Mouse (Mus musculus) neural tube, embryonic 14.5 days (tissue): Measurements from ENCODE around the gene Mettl14. TPM values are rescaled to one million over a fixed set of nuclear protein-coding genes. Genes with fewer than 3 reads are reported as not detected.

Experiments
- ATAC-seq: fragments of 200-750 bp; cut with Nextera tagmentation; 2 replicates; pipeline ENCODE4 v1.8.0; 2017; ENCODE audit warnings: low read depth, mild to moderate bottlenecking, moderate TSS enrichment, moderate library complexity
- H3K27ac ChIP-seq: fragments of 300-500 bp; sonication (generic); 2 replicates; pipeline ENCODE4 v1.5.1; 2014; ENCODE audit warnings: low read depth, mild to moderate bottlenecking, control low read depth, low read length, moderate library complexity, mixed read lengths
- H3K27me3 ChIP-seq: fragments of 300-500 bp; sonication (generic); 2 replicates; pipeline ENCODE4 v1.6.1; 2014; ENCODE audit warnings: low read length; ENCODE audit not compliant: control insufficient read depth, insufficient read depth
- H3K36me3 ChIP-seq: fragments of 300-500 bp; sonication (generic); 2 replicates; pipeline ENCODE4 v1.6.1; 2014; ENCODE audit warnings: low read length, mixed read lengths; ENCODE audit not compliant: control insufficient read depth, insufficient read depth
- H3K4me1 ChIP-seq: fragments of 300-500 bp; sonication (generic); 2 replicates; pipeline ENCODE4 v1.6.1; 2014; ENCODE audit warnings: low read length; ENCODE audit not compliant: control insufficient read depth, insufficient read depth
- H3K4me2 ChIP-seq: fragments of 300-500 bp; sonication (generic); 2 replicates; pipeline ENCODE4 v1.6.1; 2014; ENCODE audit warnings: mild to moderate bottlenecking, low read depth, low read length, control low read depth
- H3K4me3 ChIP-seq: fragments of 300-500 bp; sonication (generic); 2 replicates; pipeline ENCODE4 v1.5.1; 2014; ENCODE audit warnings: low read depth, low read length, control low read depth, mixed read lengths
- H3K9ac ChIP-seq: fragments of 300-500 bp; sonication (generic); replicated peaks from 2 replicates; pipeline ENCODE4 v1.6.1; 2014; ENCODE audit warnings: low read depth, mild to moderate bottlenecking, control low read depth, low read length, mixed read lengths
- H3K9me3 ChIP-seq: fragments of 300-500 bp; sonication (generic); 2 replicates; pipeline ENCODE4 v1.6.1; 2016; ENCODE audit warnings: low read length; ENCODE audit not compliant: control insufficient read depth
- WGBS: fragments of 180-500 bp; shearing (Covaris S2); extraction: QIAGEN DNeasy Blood & Tissue Kit; methylation state at CpG from one replicate; pipeline ENCODE4 v1.1.7; 2014; 5-methylcytosine and 5-hydroxymethylcytosine counted together
- polyA plus RNA-seq: library from polyadenylated mRNA; unstranded; fragments of >200 nt; fragmentation: Nextera tagmentation; extraction: Ambion mirVana; gene quantifications from 2 replicates; pipeline ENCODE4 v1.2.1, GENCODE M21; 2014

Mettl14 gene
- polyA plus RNA-seq, 1 experiment from 2014 or later, result 16.6 TPM

DNA sequence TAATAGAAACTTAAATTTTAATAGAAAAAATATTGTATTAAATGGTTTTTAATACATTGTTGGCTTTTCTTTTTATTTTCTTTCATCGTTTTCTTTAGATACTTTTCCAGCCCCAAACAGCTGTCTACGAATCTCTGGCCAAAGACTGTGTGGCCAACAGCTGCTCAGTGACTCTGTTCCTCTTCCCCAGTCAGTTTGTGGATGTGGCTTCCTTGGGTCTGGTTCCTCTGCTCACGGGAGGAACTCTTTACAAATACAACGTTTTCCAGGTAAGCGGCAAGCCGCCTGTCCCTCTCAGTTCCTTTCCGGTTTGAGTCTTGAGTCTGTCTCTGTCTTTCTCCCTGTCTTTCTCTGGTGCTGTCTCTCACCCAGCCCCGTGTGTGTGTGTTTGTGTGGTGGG is 35.3 kb downstream of the Mettl14 start:
- H3K4me2 ChIP-seq, result no peak overlapping the region
- H3K4me1 ChIP-seq, result no peaks in the 10 kb centered on the region
- no peaks in the 10 kb centered on the region for H3K36me3 ChIP-seq
- no peaks in the 10 kb centered on the region for H3K9me3 ChIP-seq
- no peak overlapping the region for H3K27ac ChIP-seq
- no peak for ATAC-seq
- no peak overlapping the region for H3K9ac ChIP-seq
- WGBS, result 93% methylated on average over 8 of the region's 8 CpGs
- H3K4me3 ChIP-seq, result no peak overlapping the region
- no peaks in the 10 kb centered on the region for H3K27me3 ChIP-seq

DNA sequence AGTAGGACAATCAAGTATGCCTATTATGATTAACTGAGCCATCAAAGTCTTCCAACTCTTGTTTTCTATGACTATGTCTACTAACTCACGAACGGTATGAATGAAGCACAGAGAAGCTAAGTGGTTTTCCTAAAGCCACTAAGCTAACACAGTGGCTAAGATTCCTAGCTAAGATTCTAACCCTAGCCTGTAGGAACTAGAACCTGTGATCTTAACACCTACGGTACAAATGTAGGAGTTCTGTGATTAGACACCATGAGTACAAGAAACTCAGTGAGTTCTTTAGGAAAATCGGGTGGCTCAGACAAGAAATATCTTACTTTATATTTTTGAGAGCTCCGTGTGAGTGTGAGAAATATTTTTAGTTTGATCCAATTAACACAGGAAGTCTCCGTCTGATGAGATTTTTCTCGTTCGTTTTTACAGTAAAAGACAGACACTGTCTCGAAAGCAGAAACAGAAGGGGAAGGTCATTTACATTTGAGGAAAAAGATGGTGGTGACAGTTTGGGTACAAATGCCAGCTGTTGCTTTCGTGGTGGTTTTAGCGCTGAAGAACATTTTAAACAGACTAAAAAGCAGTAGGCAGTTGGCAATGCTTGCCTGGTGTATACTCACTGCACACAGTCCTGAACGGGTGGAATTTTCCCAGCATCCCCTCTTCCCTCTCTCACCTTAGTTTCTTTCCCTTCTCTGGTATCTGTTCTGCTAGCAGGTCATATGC is 37.7 kb downstream of the Mettl14 start:
- Histone ChIP-seq H3K9ac (no peak overlapping the region), H3K4me2 (no peak overlapping the region), H3K4me3 (no peak overlapping the region), H3K4me1 (no peaks in the 10 kb centered on the region), H3K27me3 (no peaks in the 10 kb centered on the region), H3K9me3 (no peaks in the 10 kb centered on the region), H3K27ac (no peak overlapping the region), H3K36me3 (no peaks in the 10 kb centered on the region)
- 92% methylated on average over 12 of the region's 12 CpGs for WGBS
- no peak for ATAC-seq

DNA sequence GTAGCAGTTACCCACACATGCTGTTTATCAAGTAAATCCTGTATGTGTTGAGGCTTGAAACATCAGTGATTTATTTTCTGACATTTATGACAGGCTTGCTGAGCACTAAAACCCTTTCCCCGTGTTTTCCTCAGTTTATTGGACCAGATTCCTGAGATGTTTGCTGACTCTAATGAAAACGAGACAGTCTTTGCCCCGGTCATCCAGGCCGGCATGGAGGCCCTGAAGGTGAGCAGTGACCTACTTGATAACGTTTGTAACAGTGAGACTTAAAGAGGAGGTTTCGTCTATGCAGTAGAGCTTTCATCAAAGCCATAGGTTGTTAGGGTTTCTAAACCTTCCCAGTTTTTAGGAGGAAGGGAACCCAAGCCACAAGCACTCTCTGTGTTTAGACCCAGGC is 42.2 kb downstream of the Mettl14 start:
- H3K4me2 ChIP-seq, result no peak overlapping the region
- H3K9ac ChIP-seq, result no peak overlapping the region
- no peak overlapping the region for H3K4me3 ChIP-seq
- no peaks in the 10 kb centered on the region for H3K27me3 ChIP-seq
- no peaks in the 10 kb centered on the region for H3K9me3 ChIP-seq
- H3K36me3 ChIP-seq, result no peaks in the 10 kb centered on the region
- no peak for ATAC-seq
- 34% methylated on average over 6 of the region's 6 CpGs for WGBS
- no peaks in the 10 kb centered on the region for H3K4me1 ChIP-seq
- no peak overlapping the region for H3K27ac ChIP-seq

DNA sequence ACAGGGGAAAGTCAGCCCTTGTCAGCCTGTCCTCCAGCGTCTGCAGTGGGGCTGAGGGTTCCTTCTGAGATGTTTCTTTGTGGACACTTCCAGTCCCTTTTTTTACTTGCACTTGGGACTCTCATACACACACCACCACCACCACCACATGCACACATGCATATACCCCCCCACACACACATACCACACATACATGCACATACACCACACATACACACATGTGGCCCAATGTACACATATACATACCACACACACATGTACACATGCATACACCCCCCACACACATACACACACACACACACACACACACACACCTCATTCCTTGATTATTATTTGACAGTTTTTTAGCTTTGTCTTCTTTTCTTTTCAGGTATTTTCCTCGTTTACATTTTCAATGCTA is 44.9 kb downstream of the Mettl14 start:
- H3K4me2 ChIP-seq, result no peak overlapping the region
- no peaks in the 10 kb centered on the region for H3K9me3 ChIP-seq
- no peaks in the 10 kb centered on the region for H3K4me1 ChIP-seq
- no peak overlapping the region for H3K4me3 ChIP-seq
- WGBS, result 81% methylated on average over 2 of the region's 2 CpGs
- H3K27ac ChIP-seq, result no peak overlapping the region
- H3K27me3 ChIP-seq, result no peaks in the 10 kb centered on the region
- no peak for ATAC-seq
- no peak overlapping the region for H3K9ac ChIP-seq
- no peaks in the 10 kb centered on the region for H3K36me3 ChIP-seq

DNA sequence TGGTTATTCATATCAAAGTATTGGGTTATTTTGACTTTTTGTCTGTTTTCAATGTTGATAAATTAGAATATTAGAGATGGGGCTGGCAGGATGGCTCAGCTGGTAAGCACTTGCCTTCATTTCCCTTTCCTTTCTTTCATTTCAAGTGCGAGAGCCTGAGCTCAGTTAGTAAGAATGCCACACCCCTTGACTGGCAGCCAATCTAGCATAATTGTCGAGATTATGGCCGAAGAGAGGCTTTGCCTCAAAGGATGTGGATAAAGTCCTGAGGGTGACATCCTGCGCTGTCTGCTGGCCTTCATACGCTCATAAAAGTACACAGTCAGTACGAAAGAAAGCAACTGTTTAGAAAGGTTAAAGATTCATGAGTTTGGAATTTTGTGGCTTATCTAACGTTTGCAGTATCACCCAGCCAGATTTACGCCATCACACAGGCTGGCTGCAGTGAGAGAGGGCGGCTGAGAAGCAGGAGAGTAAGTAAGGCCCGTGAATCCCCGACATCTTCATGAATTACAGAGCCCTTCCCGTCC is 47.2 kb downstream of the Mettl14 start:
- no peak overlapping the region for H3K4me2 ChIP-seq
- no peak overlapping the region for H3K27ac ChIP-seq
- H3K9ac ChIP-seq, result no peak overlapping the region
- ATAC-seq, result no peak
- H3K9me3 ChIP-seq, result no peaks in the 10 kb centered on the region
- H3K27me3 ChIP-seq, result no peaks in the 10 kb centered on the region
- 0 out of 2 replicates have a peak, but pooled peaks cover 2% of the 10 kb centered on the region for H3K4me1 ChIP-seq
- H3K36me3 ChIP-seq, result no peaks in the 10 kb centered on the region
- 60% methylated on average over 12 of the region's 12 CpGs for WGBS
- H3K4me3 ChIP-seq, result no peak overlapping the region

DNA sequence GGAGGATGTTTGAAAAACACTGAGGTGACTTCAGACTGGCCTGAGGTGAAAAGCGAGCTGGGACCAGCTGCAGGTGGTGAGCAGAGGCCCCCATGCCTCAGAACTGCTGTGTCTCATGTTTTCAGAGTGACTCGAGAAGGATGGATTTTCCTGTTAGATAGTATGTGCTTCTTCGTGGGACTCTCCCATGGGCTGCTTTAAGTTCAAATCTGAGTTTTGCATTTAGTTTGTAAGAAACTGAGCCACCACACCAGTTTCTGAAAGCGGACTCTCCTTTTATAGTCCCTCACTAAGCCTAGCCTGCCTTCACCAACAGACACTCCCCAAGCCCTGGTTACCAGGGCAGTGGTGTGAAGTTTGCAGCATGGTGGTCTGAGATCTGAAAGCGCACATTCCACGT is 48.1 kb downstream of the Mettl14 start:
- ATAC-seq, result no peak

DNA sequence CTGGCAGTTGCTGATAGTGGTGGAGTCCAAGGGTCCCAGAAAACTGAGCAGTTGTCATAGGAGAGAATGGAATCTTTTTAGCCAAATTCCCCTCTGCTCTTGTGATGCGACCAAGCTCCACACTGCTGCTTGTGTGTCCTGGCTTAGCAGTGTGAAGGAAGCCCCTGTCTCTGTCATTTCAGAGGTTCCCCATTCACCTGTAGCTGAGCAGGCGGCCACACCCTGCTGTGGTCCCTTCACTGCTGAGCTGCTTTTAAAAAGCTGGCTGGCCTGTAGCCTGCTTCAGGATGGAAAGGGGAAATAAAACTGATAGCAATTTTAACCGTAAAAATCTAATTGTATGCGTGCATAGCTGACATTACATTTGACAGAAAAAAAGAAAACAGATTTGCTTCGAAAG is 49.0 kb downstream of the Mettl14 start:
- Histone ChIP-seq H3K27ac (no peak overlapping the region), H3K36me3 (no peaks in the 10 kb centered on the region), H3K27me3 (no peaks in the 10 kb centered on the region), H3K4me2 (no peak overlapping the region), H3K9ac (no peak overlapping the region), H3K9me3 (no peaks in the 10 kb centered on the region), H3K4me1 (0 out of 2 replicates have a peak, but pooled peaks cover 2% of the 10 kb centered on the region), H3K4me3 (no peak overlapping the region)
- 78% methylated on average over 5 of the region's 5 CpGs for WGBS
- ATAC-seq, result no peak

More for the DNA sequence above, 48.1 kb downstream of the Mettl14 start:
- 80% methylated on average over 6 of the region's 6 CpGs for WGBS
- no peak overlapping the region for H3K9ac ChIP-seq
- no peak overlapping the region for H3K4me2 ChIP-seq
- no peaks in the 10 kb centered on the region for H3K27me3 ChIP-seq
- no peaks in the 10 kb centered on the region for H3K36me3 ChIP-seq
- no peak overlapping the region for H3K27ac ChIP-seq
- H3K4me3 ChIP-seq, result no peak overlapping the region
- H3K9me3 ChIP-seq, result no peaks in the 10 kb centered on the region
- 0 out of 2 replicates have a peak, but pooled peaks cover 2% of the 10 kb centered on the region for H3K4me1 ChIP-seq

DNA sequence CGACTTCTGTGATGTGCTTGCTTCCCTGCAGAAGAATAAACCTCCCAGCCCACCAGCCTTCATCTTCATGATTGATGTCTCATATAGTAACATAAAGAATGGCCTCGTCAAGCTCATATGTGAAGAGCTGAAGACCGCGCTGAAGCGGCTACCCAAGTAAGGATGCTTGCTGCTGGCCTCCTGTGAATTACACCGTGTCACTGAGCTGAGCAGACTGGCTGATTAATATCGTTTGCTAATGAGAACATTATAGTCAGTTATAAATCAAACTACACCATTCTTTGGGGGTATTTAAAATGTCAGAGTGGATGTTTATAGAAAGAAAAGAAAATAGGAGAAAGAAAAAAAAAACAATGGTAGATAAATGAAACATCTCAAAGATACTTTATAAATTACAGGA is 49.5 kb downstream of the Mettl14 start:
- Histone ChIP-seq H3K27me3 (no peaks in the 10 kb centered on the region), H3K4me3 (no peak overlapping the region), H3K4me2 (no peak overlapping the region), H3K4me1 (0 out of 2 replicates have a peak, but pooled peaks cover 2% of the 10 kb centered on the region), H3K9me3 (no peaks in the 10 kb centered on the region), H3K9ac (no peak overlapping the region), H3K27ac (no peak overlapping the region), H3K36me3 (no peaks in the 10 kb centered on the region)
- ATAC-seq, result no peak; the same call in 1 of the 2 replicates
- 41% methylated on average over 7 of the region's 7 CpGs for WGBS

DNA sequence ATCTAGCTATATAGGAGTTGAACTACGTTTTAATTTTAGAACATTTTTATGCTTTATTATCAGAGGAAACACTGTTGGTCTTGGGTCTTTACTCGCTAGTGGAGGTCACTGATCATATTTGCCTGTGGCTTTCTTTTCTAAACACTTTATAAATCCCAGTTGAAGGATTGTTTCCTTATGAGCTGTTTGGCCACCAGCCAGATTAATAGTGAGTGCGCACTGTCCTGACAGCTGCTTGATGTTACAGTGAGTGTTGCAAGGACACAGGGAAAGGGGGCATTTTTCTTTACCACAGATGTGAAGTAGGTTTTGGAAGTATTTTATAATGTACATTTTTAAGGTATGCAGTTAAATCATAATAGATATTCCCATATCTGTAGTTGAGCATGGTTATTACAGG is 50.4 kb downstream of the Mettl14 start:
- ATAC-seq, result peak; percentile 59; the same call in 1 of the 2 replicates
- no peaks in the 10 kb centered on the region for H3K27me3 ChIP-seq
- H3K4me2 ChIP-seq, result no peak overlapping the region
- H3K9ac ChIP-seq, result no peak overlapping the region
- H3K4me3 ChIP-seq, result no peak overlapping the region
- 56% methylated on average over 3 of the region's 3 CpGs for WGBS
- H3K4me1 ChIP-seq, result 0 out of 2 replicates have a peak, but pooled peaks cover 2% of the 10 kb centered on the region
- no peaks in the 10 kb centered on the region for H3K9me3 ChIP-seq
- H3K27ac ChIP-seq, result no peak overlapping the region
- H3K36me3 ChIP-seq, result no peaks in the 10 kb centered on the region
